Mouse (Mus musculus) embryonic fibroblast, embryonic 13.5 days (primary cell): ENCODE measurements around the gene Upp1. TPM values are rescaled to one million over a fixed set of nuclear protein-coding genes. Genes with fewer than 3 reads are reported as not detected.

Experiments used
- H3K27ac ChIP-seq: 2 replicates; pipeline ENCODE4 v1.5.1; 2012; ENCODE audit warnings: low read length, control low read depth, inconsistent platforms; ENCODE audit not compliant: insufficient read depth
- H3K4me1 ChIP-seq: 2 replicates; pipeline ENCODE4 v1.6.1; 2011; ENCODE audit warnings: low read length; ENCODE audit not compliant: control insufficient read depth, insufficient read depth
- H3K4me3 ChIP-seq: 2 replicates; pipeline ENCODE4 v1.5.1; 2011; ENCODE audit warnings: mild to moderate bottlenecking, control low read depth, low read length; ENCODE audit not compliant: insufficient read depth
- CTCF ChIP-seq: IDR thresholded peaks from 2 replicates; pipeline ENCODE4 v1.5.1; 2011; ENCODE audit warnings: mild to moderate bottlenecking, control low read depth, low read length, moderate library complexity, borderline replicate concordance; ENCODE audit not compliant: insufficient read depth
- POLR2A ChIP-seq: IDR thresholded peaks from 2 replicates; pipeline ENCODE4 v1.6.1; 2011; ENCODE audit warnings: low read depth, mild to moderate bottlenecking, control low read depth, low read length, moderate library complexity
- polyA plus RNA-seq: library from polyadenylated mRNA; stranded (reverse); fragments of >200 nt; gene quantifications from 2 replicates; pipeline ENCODE4 v1.2.4, GENCODE M21; 2011; ENCODE audit warnings: low read depth; ENCODE audit not compliant: missing spikeins, insufficient read length

Gene Upp1
- 0.84 and 1.1 TPM in 2 replicates for polyA plus RNA-seq

DNA sequence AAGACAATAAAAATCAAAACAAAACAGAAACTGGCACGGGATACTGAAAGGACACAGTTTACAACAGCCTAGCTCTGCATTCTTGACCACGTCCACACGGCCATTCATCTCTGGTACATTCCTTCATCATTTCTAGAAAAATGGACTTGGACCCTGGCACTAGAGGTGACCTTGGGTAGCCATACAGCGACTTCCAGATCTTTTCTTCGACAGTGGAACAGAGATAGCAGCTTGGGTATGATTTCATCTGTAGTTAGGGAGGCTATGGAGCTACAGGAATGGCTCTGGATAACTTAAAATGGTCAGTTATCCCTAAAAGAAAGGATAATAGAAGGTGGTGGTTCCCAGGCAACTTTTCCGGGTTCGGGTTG, at the start of gene Upp1:
Gene Upp1 (plus strand): TSS at position 54 of the 371 bp plus-strand sequence.
- TF ChIP-seq POLR2A (no peak), CTCF (no peak)
- no peak within 1 kb of the TSS for H3K27ac ChIP-seq
- H3K4me1 ChIP-seq: peaks cover 2% of the 10 kb centered on the region; the same call in 1 of the 2 replicates

DNA sequence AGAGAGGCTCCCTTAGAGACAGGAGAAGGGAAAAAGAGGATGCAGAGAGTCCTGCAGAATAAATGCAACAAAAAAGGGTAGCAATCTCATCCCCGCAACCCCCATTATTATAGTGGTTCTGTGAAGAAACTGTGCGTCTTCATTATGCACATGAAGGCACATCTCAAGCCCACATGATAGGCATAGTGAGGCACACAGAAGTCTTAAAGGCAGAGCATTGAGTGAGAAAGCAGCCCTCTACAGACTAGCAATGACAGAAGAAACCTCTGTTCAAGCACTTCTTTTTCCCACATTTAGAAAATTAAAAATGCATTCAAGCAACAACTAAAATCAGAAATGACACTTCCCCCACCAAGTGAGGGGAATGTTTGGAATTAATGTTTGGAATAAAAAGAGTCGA, 41.5 kb upstream of the Upp1 start:
- Histone ChIP-seq H3K4me3 (no peak overlapping the region), H3K27ac (no peak overlapping the region), H3K4me1 (no peaks in the 10 kb centered on the region)
- TF ChIP-seq CTCF: no peak
- no peak for TF ChIP-seq POLR2A

More for the DNA sequence above, at the start of gene Upp1:
- peak within 1 kb of the TSS; percentile 44 for H3K4me3 ChIP-seq

DNA sequence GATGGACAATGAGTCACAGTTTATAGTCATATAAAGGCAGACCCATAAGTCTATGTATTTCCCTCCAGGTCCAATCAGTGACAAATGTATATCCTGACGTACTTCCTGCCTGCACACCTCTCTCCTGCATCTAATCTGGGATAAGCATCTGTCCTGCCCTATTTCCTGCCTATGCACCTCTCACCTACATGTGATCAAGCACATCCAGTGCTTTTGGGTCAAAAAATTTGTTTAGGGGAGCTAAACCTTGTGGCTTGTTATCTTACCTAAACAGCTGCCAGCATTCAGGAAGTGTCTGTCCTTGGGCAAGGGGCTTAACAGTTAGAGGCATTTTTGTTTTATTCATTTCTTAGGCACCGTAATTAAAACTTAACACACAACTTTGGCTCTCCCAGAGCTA, 4.7 kb upstream of the Upp1 start:
- H3K27ac ChIP-seq: no peak overlapping the region
- no peaks in the 10 kb centered on the region; the same call in 1 of the 2 replicates for H3K4me1 ChIP-seq
- no peak for TF ChIP-seq CTCF
- TF ChIP-seq POLR2A: no peak
- no peak overlapping the region for H3K4me3 ChIP-seq

DNA sequence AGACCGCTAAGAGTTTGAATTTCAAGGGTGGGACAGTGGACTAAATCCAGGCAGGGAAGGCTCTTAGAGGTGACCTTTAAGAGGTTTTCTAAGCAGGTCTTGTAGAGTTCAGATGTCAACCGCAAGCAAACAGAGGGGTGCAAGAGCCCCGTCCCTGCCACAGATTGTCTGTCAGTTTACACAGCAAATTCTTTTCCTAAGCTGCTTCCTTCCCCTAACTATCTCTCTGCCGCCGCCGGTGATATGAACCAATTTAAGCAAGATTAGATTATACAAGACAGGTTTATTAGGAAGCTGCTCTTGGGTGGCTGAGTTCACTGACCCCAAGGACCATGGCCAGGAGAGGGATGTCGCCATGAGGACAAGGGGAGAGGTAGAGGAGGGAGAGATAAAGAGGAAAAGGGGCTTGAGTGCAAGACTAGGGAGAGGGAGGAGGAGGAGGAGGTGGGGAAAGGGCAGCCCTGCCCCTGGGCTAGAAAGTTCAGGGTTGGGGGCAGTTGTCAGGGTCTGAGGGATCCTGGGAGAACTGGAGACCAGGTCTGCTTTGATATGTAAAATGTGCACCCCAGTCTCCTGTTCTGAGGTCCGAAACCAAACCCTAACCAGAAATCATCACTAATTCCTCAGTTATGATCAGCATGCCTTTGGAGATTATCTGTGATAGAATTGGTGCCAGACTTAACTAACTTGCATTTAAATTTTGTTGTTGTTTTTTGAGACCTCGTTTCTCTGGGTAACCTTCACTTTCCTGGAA, 2.4 kb upstream of the Upp1 start:
- TF ChIP-seq POLR2A: no peak
- no peak overlapping the region; the same call in 1 of the 2 replicates for H3K4me3 ChIP-seq
- no peak overlapping the region for H3K27ac ChIP-seq
- H3K4me1 ChIP-seq: peaks cover 2% of the 10 kb centered on the region; the same call in 1 of the 2 replicates

DNA sequence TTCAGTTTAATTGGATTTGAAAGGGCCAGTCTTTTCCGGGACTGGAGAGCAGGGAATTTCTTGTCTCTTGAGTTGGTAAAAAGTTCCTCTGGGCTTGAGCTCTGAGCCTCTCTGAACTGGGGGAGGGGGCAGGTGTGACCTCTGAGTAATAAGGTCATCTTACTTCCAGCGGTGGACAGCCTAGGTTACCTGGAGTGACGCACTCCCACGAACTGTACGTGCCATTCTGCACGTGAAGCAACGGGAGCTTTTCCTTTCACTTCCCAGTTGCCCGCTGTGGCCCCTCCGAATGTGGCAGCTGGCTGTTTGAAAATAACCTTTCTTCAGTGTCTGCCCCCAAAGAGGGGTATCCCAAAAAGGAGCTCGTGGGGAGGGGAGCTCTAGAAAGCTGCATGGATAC, 1.8 kb upstream of the Upp1 start:
- Histone ChIP-seq H3K27ac (no peak overlapping the region), H3K4me1 (peaks cover 2% of the 10 kb centered on the region; the same call in 1 of the 2 replicates), H3K4me3 (peak overlapping the region; percentile 30)
- TF ChIP-seq POLR2A: no peak
- no peak for TF ChIP-seq CTCF

DNA sequence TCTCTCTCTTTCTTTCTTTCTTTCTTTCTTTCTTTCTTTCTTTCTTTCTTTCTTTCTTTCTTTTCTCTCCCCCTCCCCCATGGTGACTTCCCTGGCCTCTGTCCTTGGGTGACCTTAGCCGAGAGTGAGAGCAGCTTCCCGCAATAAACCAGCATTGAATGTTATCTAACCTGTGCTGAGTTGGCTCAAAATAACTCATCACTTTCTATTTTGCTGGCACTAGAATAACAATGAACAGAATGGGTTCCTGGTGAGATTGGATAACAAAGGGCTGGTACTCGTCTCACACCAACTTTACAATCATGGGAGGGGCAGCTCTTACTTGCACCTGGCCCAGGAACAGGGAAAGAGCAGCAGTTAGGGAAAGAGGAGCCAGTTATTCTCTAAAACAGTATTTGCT, 987 bp upstream of the Upp1 start:
- Histone ChIP-seq H3K4me1 (peaks cover 2% of the 10 kb centered on the region; the same call in 1 of the 2 replicates), H3K27ac (no peak overlapping the region), H3K4me3 (no peak overlapping the region)
- no peak for TF ChIP-seq POLR2A
- no peak for TF ChIP-seq CTCF

DNA sequence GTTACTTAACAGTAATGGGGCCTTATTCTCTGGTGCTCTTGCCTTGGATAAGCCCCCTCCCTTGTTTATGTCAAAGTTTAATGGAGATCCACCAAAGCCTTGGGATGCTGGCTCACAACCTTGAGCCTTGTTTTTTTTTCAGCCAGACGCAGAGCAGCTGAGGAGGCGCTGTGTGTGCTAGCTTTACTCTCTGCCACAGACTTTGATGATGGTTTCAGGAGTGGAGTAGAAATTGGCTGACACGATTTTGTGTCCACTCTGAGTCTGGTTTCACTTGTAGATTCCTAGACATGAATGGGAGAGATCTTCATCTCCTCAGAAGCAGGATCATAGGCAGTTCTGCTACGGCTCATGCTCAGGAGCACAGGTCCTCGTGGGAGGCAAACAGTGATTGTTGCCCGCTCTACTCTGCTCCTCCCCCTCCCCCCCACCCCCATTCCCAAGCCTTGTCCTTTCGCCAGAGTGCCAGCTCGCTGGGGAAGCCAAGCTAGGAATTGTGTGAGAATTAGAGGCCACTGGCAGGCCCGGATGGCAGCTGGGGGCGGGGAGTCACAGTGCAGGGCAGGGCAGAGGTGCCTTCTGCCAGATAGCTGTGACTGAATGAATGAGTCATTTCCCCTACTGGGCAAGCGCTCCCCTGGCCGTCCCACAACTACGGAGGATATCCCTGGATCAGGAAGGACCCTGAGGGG, 399 bp upstream of the Upp1 start:
- no peak overlapping the region for H3K27ac ChIP-seq
- TF ChIP-seq CTCF (no peak), POLR2A (no peak)
- peak overlapping the region; percentile 44 for H3K4me3 ChIP-seq
- H3K4me1 ChIP-seq: peaks cover 2% of the 10 kb centered on the region; the same call in 1 of the 2 replicates

DNA sequence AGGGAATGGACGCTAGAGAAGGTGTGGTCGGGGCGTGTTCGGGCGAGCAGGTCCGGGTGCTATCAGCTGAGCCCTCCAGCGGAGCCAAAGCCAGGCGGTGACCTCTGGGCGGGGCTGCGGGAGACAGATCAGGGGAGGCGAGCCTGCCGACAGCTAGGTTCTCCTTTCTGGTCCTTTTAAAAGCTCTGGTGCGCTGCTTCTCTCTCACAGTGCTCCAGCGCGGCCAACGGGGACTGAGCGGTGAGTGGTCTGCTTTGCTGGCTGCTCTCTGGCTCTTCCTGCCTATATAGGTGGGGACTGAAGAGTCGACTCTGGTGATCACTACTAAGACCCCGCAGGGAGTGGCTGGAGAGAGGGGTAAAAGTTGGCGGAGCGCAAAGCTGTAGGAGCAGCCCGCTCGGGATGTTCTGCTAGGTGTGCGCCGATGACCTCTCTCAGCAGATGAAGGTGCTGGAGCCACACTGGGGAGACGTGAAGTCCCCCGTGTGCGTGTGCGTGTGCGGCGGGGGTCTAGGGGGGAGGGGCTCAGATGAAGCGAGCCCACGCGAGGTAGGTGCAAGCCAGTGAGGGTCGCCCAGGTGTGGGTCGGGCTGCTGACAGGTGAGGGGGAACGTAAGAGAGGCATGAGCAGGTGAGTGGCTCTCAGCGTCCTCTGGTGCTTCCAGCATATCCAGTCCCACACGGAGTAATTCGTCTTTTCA, 668 bp downstream of the Upp1 start:
- peak overlapping the region; percentile 44 for H3K4me3 ChIP-seq
- H3K4me1 ChIP-seq: peaks cover 2% of the 10 kb centered on the region; the same call in 1 of the 2 replicates
- TF ChIP-seq CTCF (no peak), POLR2A (no peak)
- H3K27ac ChIP-seq: no peak overlapping the region

DNA sequence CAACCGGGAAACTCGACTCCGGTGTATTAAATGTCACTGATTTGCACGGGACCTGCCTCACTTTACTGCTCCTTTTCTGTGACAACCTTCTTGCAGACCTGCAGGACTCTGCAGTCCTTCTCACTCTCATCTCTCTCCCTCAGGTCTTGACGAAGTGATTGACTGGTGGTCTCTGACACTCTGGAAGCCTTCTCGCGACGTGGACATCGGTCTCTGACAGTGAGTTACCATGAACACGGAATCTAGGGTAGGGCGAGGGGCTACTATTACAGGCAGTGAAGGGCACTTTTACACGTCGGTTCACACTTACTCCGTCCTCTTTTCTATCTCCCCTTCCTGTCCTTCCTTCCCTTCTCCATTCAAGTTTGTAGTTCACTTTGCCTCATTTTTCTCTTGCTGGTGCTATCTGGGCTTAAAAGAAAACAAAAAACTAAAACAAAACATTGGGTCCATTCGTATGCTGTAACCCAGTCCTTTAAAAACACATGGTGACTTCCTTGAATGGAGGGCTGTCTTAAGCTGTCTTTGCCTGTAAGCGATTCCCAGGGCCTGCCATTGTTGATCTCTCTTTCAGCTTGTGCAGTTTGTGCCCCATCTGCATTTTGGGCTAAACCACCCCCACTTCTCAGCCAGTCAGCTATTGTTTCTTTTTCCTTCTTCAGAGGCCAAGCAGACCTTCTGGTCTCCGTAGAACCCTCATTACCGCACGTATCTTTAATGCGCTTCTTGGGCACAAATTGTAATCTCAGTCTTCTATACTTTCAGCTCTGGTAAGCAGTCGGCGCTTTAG, 1.5 kb downstream of the Upp1 start:
- TF ChIP-seq POLR2A (no peak), CTCF (no peak)
- Histone ChIP-seq H3K4me3 (peak overlapping the region; percentile 44; the same call in 1 of the 2 replicates), H3K27ac (no peak overlapping the region), H3K4me1 (peaks cover 2% of the 10 kb centered on the region; the same call in 1 of the 2 replicates)
